Mouse (Mus musculus) C2C12 (cell line): ENCODE data around the gene Mgam.

ENCODE experiments used
- CTCF ChIP-seq: IDR thresholded peaks from one replicate; pipeline ENCODE4 v1.5.1; 2011; ENCODE audit not compliant: control insufficient read depth, insufficient read depth, insufficient read length
- FOSL1 ChIP-seq: IDR thresholded peaks from one replicate; pipeline ENCODE4 v1.8.0; 2011; ENCODE audit warnings: mild to moderate bottlenecking, low read length; ENCODE audit not compliant: poor library complexity, insufficient read depth, severe bottlenecking
- MAX ChIP-seq: IDR thresholded peaks from one replicate; pipeline ENCODE4 v1.6.1; 2011; ENCODE audit warnings: mild to moderate bottlenecking, control low read depth
- USF1 ChIP-seq: IDR thresholded peaks from one replicate; pipeline ENCODE4 v1.6.1; 2011; ENCODE audit warnings: low read depth, mild to moderate bottlenecking, control low read depth, moderate library complexity

- no peak for TF ChIP-seq CTCF
- no peak for TF ChIP-seq USF1
- no peak for TF ChIP-seq MAX
- no peak for TF ChIP-seq FOSL1
Observed at GRCm38 (mm10) chr6:40626111-40626510, 2.5 kb upstream of the Mgam start.
